Mouse (Mus musculus) myocyte (in vitro differentiated cells): Measurements from ENCODE around the gene Sept4.

Source experiments
- CEBPB ChIP-seq: IDR thresholded peaks from 2 replicates; pipeline ENCODE4 v1.6.1; 2011; ENCODE audit warnings: mild to moderate bottlenecking, moderate library complexity; ENCODE audit not compliant: poor library complexity, insufficient read depth, severe bottlenecking
- E2F4 ChIP-seq: IDR thresholded peaks from one replicate; pipeline ENCODE4 v1.6.1; 2011; ENCODE audit warnings: mild to moderate bottlenecking, control low read depth, moderate library complexity; ENCODE audit not compliant: insufficient read depth
- MAX ChIP-seq: IDR thresholded peaks from one replicate; pipeline ENCODE4 v1.6.1; 2011; ENCODE audit warnings: low read depth, mild to moderate bottlenecking, control low read depth
- MYOD1 ChIP-seq, 3 experiments: IDR thresholded peaks; one replicate each; pipeline ENCODE4 v1.6.1; 2011; ENCODE audit warnings: control low read depth in 2 of 3, low read depth in 2 of 3, mild to moderate bottlenecking in 2 of 3, moderate library complexity in 1 of 3; ENCODE audit not compliant: insufficient read length in 2 of 3, control insufficient read depth in 1 of 3
- MYOG ChIP-seq, 3 experiments: IDR thresholded peaks; one replicate each; pipeline ENCODE4 v1.6.1; 2011; ENCODE audit warnings: control low read depth in 2 of 3, low read depth in 2 of 3, mild to moderate bottlenecking in 2 of 3; ENCODE audit not compliant: insufficient read length in 2 of 3, control insufficient read depth in 1 of 3, insufficient read depth in 1 of 3
- POLR2A ChIP-seq: IDR thresholded peaks from one replicate; pipeline ENCODE4 v1.6.1; 2011; ENCODE audit warnings: low read depth, mild to moderate bottlenecking, control low read depth, moderate library complexity; ENCODE audit not compliant: insufficient read length
- POLR2AphosphoS2 ChIP-seq: IDR thresholded peaks from one replicate; pipeline ENCODE4 v1.6.1; 2011; ENCODE audit warnings: low read depth, control low read depth; ENCODE audit not compliant: insufficient read length
- REST ChIP-seq: IDR thresholded peaks from one replicate; pipeline ENCODE4 v1.6.1; 2011; ENCODE audit warnings: mild to moderate bottlenecking, control low read depth, moderate library complexity; ENCODE audit not compliant: insufficient read depth, insufficient read length
- SRF ChIP-seq: IDR thresholded peaks from one replicate; pipeline ENCODE4 v1.6.1; 2011; ENCODE audit warnings: low read depth; ENCODE audit not compliant: control insufficient read depth, insufficient read length
- TCF12 ChIP-seq: IDR thresholded peaks from one replicate; pipeline ENCODE4 v1.6.1; 2011; ENCODE audit warnings: mild to moderate bottlenecking, control low read depth; ENCODE audit not compliant: poor library complexity, insufficient read depth, severe bottlenecking
- TCF3 ChIP-seq: IDR thresholded peaks from one replicate; pipeline ENCODE4 v1.6.1; 2011; ENCODE audit warnings: low read depth, control low read depth; ENCODE audit not compliant: insufficient read length
- USF1 ChIP-seq: IDR thresholded peaks from one replicate; pipeline ENCODE4 v1.6.1; 2011; ENCODE audit warnings: low read depth, mild to moderate bottlenecking, control low read depth, moderate library complexity

DNA sequence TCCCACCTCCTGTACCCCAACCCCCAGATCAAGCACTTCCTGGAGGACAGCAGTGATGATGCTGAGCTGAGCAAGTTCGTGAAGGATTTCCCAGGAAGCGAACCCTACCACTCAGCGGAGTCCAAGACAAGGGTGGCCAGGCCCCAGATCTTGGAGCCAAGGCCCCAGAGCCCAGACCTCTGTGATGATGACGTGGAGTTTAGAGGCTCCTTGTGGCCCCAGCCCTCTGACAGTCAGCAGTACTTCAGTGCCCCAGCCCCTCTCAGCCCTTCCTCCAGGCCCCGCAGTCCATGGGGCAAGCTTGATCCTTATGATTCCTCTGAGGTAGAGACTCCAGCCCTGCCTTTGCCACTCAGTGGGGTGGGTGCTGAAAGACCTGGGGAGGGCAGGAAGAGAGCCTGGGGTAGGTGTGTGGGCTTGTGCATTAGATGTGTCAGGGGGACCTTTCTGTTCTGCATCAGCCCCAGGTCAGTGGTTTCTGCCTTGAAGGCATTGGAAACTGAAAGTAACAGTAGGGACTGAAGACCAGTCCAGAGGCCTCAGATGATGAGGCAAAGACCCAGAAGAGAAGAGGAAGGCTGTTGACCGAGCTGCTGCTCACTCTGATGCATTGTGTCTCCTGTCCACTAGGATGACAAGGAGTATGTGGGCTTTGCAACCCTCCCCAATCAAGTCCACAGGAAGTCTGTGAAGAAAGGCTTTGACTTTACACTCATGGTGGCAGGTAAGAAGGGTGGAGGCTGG, 14.8 kb downstream of the Sept4 start:
- no peak for TF ChIP-seq POLR2A
- no peak for TF ChIP-seq MYOG (IDR thresholded peaks at IDR 0.05; ENCODE audit: control insufficient read depth in 1 of 3, insufficient read depth in 1 of 3, insufficient read length in 2 of 3, low read depth in 2 of 3)
- no peak for TF ChIP-seq USF1
- TF ChIP-seq CEBPB = no peak
- TF ChIP-seq MYOD1 (IDR thresholded peaks at IDR 0.05; ENCODE audit: control insufficient read depth in 1 of 3, insufficient read length in 2 of 3, low read depth in 2 of 3) = no peak
- no peak for TF ChIP-seq MAX
- no peak for TF ChIP-seq E2F4
- no peak for TF ChIP-seq SRF
- TF ChIP-seq POLR2AphosphoS2 = no peak
- no peak for TF ChIP-seq TCF3
- no peak for TF ChIP-seq TCF12
- TF ChIP-seq REST = no peak
